Mouse (Mus musculus): ENCODE measurements around the gene Aldh4a1. TPM values are rescaled to one million over a fixed set of nuclear protein-coding genes. Genes with fewer than 3 reads are reported as not detected.

Gene Aldh4a1
- polyA plus RNA-seq, 1 experiment from 2014 or later, result 37.1 TPM

GRCm38 (mm10) chr4:139627361-139627760 is 4.7 kb downstream of the Aldh4a1 start:
- WGBS, result 96% methylated on average over 11 of the region's 11 CpGs
- ATAC-seq (ENCODE audit: insufficient number of reproducible peaks, low FRiP score, low TSS enrichment, low read depth), result no peak
- Histone ChIP-seq H3K9ac (no peak overlapping the region), H3K4me3 (replicated peaks) (no peak overlapping the region), H3K36me3 (no peaks in the 10 kb centered on the region), H3K27me3 (no peaks in the 10 kb centered on the region), H3K9me3 (replicated peaks) (no peaks in the 10 kb centered on the region), H3K4me1 (peaks cover 24% of the 10 kb centered on the region), H3K27ac (replicated peaks) (no peak overlapping the region), H3K4me2 (replicated peaks) (no peak overlapping the region)

- Histone ChIP-seq H3K4me3 (replicated peaks) (no peak overlapping the region), H3K4me2 (replicated peaks) (no peak overlapping the region), H3K36me3 (0 out of 2 replicates have a peak, but pooled peaks cover 3% of the 10 kb centered on the region), H3K27me3 (no peaks in the 10 kb centered on the region), H3K4me1 (peaks cover 7% of the 10 kb centered on the region; the same call in 1 of the 2 replicates), H3K9me3 (replicated peaks) (no peaks in the 10 kb centered on the region), H3K9ac (no peak overlapping the region), H3K27ac (replicated peaks) (no peak overlapping the region)
- no peak for ATAC-seq (ENCODE audit: insufficient number of reproducible peaks, low FRiP score, low TSS enrichment, low read depth)
- 69% methylated on average over 10 of the region's 10 CpGs for WGBS
Observed at GRCm38 (mm10) chr4:139630171-139630570, 7.5 kb downstream of the Aldh4a1 start.

- H3K4me2 ChIP-seq (replicated peaks), result no peak overlapping the region
- H3K27me3 ChIP-seq, result no peaks in the 10 kb centered on the region
- peaks cover 7% of the 10 kb centered on the region; the same call in 1 of the 2 replicates for H3K4me1 ChIP-seq
- peaks cover 3% of the 10 kb centered on the region; the same call in 1 of the 2 replicates for H3K36me3 ChIP-seq
- H3K4me3 ChIP-seq (replicated peaks), result no peak overlapping the region
- H3K9ac ChIP-seq, result no peak overlapping the region
- no peak overlapping the region for H3K27ac ChIP-seq (replicated peaks)
- no peak for ATAC-seq (ENCODE audit: insufficient number of reproducible peaks, low FRiP score, low TSS enrichment, low read depth)
- 47% methylated on average over 5 of the region's 5 CpGs for WGBS
- no peaks in the 10 kb centered on the region for H3K9me3 ChIP-seq (replicated peaks)
Observed at GRCm38 (mm10) chr4:139631141-139631540, 8.5 kb downstream of the Aldh4a1 start.

GRCm38 (mm10) chr4:139631569-139632253 is 9.0 kb downstream of the Aldh4a1 start:
- peaks cover 7% of the 10 kb centered on the region; the same call in 1 of the 2 replicates for H3K4me1 ChIP-seq
- H3K4me3 ChIP-seq (replicated peaks), result no peak overlapping the region
- peaks cover 4% of the 10 kb centered on the region; the same call in 1 of the 2 replicates for H3K36me3 ChIP-seq
- no peak for ATAC-seq (ENCODE audit: insufficient number of reproducible peaks, low FRiP score, low TSS enrichment, low read depth)
- H3K27ac ChIP-seq (replicated peaks), result no peak overlapping the region
- WGBS, result 83% methylated on average over 7 of the region's 7 CpGs
- H3K4me2 ChIP-seq (replicated peaks), result no peak overlapping the region
- no peaks in the 10 kb centered on the region for H3K27me3 ChIP-seq
- no peak overlapping the region for H3K9ac ChIP-seq
- no peaks in the 10 kb centered on the region for H3K9me3 ChIP-seq (replicated peaks)

- Histone ChIP-seq H3K4me3 (replicated peaks) (no peak overlapping the region), H3K27ac (replicated peaks) (no peak overlapping the region), H3K9me3 (replicated peaks) (no peaks in the 10 kb centered on the region), H3K4me2 (replicated peaks) (no peak overlapping the region), H3K27me3 (no peaks in the 10 kb centered on the region), H3K9ac (no peak overlapping the region), H3K36me3 (peaks cover 9% of the 10 kb centered on the region; the same call in 1 of the 2 replicates), H3K4me1 (peaks cover 7% of the 10 kb centered on the region; the same call in 1 of the 2 replicates)
- ATAC-seq (ENCODE audit: insufficient number of reproducible peaks, low FRiP score, low TSS enrichment, low read depth), result no peak
- 76% methylated on average over 10 of the region's 10 CpGs for WGBS
Observed at GRCm38 (mm10) chr4:139632254-139632580, 9.6 kb downstream of the Aldh4a1 start.

- peaks cover 11% of the 10 kb centered on the region; the same call in 1 of the 2 replicates for H3K36me3 ChIP-seq
- H3K4me2 ChIP-seq (replicated peaks), result no peak overlapping the region
- no peak overlapping the region for H3K27ac ChIP-seq (replicated peaks)
- H3K4me3 ChIP-seq (replicated peaks), result no peak overlapping the region
- 0 out of 2 replicates have a peak, but pooled peaks cover 3% of the 10 kb centered on the region for H3K27me3 ChIP-seq
- H3K4me1 ChIP-seq, result peaks cover 12% of the 10 kb centered on the region; the same call in 1 of the 2 replicates
- no peaks in the 10 kb centered on the region for H3K9me3 ChIP-seq (replicated peaks)
- WGBS, result 22% methylated on average over 7 of the region's 7 CpGs
- H3K9ac ChIP-seq, result no peak overlapping the region
- no peak for ATAC-seq (ENCODE audit: insufficient number of reproducible peaks, low FRiP score, low TSS enrichment, low read depth)
Observed at GRCm38 (mm10) chr4:139636373-139636772, 13.7 kb downstream of the Aldh4a1 start.

- peaks cover 21% of the 10 kb centered on the region for H3K4me1 ChIP-seq
- H3K27me3 ChIP-seq, result peaks cover 10% of the 10 kb centered on the region; the same call in 1 of the 2 replicates
- H3K9me3 ChIP-seq (replicated peaks), result no peaks in the 10 kb centered on the region
- WGBS, result 81% methylated on average over 9 of the region's 9 CpGs
- H3K4me3 ChIP-seq (replicated peaks), result no peak overlapping the region
- ATAC-seq (ENCODE audit: insufficient number of reproducible peaks, low FRiP score, low TSS enrichment, low read depth), result no peak
- H3K27ac ChIP-seq (replicated peaks), result no peak overlapping the region
- H3K9ac ChIP-seq, result no peak overlapping the region
- no peak overlapping the region for H3K4me2 ChIP-seq (replicated peaks)
- peaks cover 11% of the 10 kb centered on the region; the same call in 1 of the 2 replicates for H3K36me3 ChIP-seq
Observed at GRCm38 (mm10) chr4:139637847-139638246, 15.2 kb downstream of the Aldh4a1 start.

GRCm38 (mm10) chr4:139638356-139638755 is 15.7 kb downstream of the Aldh4a1 start:
- Histone ChIP-seq H3K4me3 (replicated peaks) (no peak overlapping the region), H3K4me2 (replicated peaks) (no peak overlapping the region), H3K27ac (replicated peaks) (no peak overlapping the region), H3K9ac (no peak overlapping the region), H3K9me3 (replicated peaks) (no peaks in the 10 kb centered on the region), H3K4me1 (peaks cover 21% of the 10 kb centered on the region), H3K27me3 (peaks cover 10% of the 10 kb centered on the region; the same call in 1 of the 2 replicates), H3K36me3 (peaks cover 11% of the 10 kb centered on the region; the same call in 1 of the 2 replicates)
- no peak for ATAC-seq (ENCODE audit: insufficient number of reproducible peaks, low FRiP score, low TSS enrichment, low read depth)
- 95% methylated on average over 16 of the region's 16 CpGs for WGBS

- no peak for ATAC-seq (ENCODE audit: insufficient number of reproducible peaks, low FRiP score, low TSS enrichment, low read depth)
- H3K27me3 ChIP-seq, result peaks cover 10% of the 10 kb centered on the region; the same call in 1 of the 2 replicates
- no peak overlapping the region for H3K4me3 ChIP-seq (replicated peaks)
- no peak overlapping the region for H3K9ac ChIP-seq
- 64% methylated on average over 12 of the region's 12 CpGs for WGBS
- peaks cover 21% of the 10 kb centered on the region for H3K4me1 ChIP-seq
- H3K36me3 ChIP-seq, result peaks cover 8% of the 10 kb centered on the region; the same call in 1 of the 2 replicates
- no peaks in the 10 kb centered on the region for H3K9me3 ChIP-seq (replicated peaks)
- H3K4me2 ChIP-seq (replicated peaks), result no peak overlapping the region
- no peak overlapping the region for H3K27ac ChIP-seq (replicated peaks)
Observed at GRCm38 (mm10) chr4:139639801-139640200, 17.1 kb downstream of the Aldh4a1 start.

- Histone ChIP-seq H3K27ac (replicated peaks) (no peak overlapping the region), H3K4me2 (replicated peaks) (no peak overlapping the region), H3K9ac (no peak overlapping the region), H3K36me3 (peaks cover 8% of the 10 kb centered on the region; the same call in 1 of the 2 replicates), H3K4me1 (peaks cover 21% of the 10 kb centered on the region), H3K9me3 (replicated peaks) (no peaks in the 10 kb centered on the region), H3K4me3 (replicated peaks) (no peak overlapping the region), H3K27me3 (peaks cover 10% of the 10 kb centered on the region; the same call in 1 of the 2 replicates)
- no peak for ATAC-seq (ENCODE audit: insufficient number of reproducible peaks, low FRiP score, low TSS enrichment, low read depth)
- WGBS, result 65% methylated on average over 12 of the region's 12 CpGs
Observed at GRCm38 (mm10) chr4:139640333-139640732, 17.7 kb downstream of the Aldh4a1 start.

GRCm38 (mm10) chr4:139640775-139641174 is 18.1 kb downstream of the Aldh4a1 start:
- H3K4me2 ChIP-seq (replicated peaks), result no peak overlapping the region
- no peak overlapping the region for H3K27ac ChIP-seq (replicated peaks)
- H3K9ac ChIP-seq, result no peak overlapping the region
- no peaks in the 10 kb centered on the region for H3K9me3 ChIP-seq (replicated peaks)
- ATAC-seq (ENCODE audit: insufficient number of reproducible peaks, low FRiP score, low TSS enrichment, low read depth), result no peak
- H3K4me1 ChIP-seq, result peaks cover 21% of the 10 kb centered on the region
- H3K27me3 ChIP-seq, result peaks cover 10% of the 10 kb centered on the region; the same call in 1 of the 2 replicates
- H3K4me3 ChIP-seq (replicated peaks), result no peak overlapping the region
- H3K36me3 ChIP-seq, result peaks cover 8% of the 10 kb centered on the region; the same call in 1 of the 2 replicates
- WGBS, result 57% methylated on average over 6 of the region's 6 CpGs

Data from embryonic facial prominence, embryonic 15.5 days (tissue).